Mouse (Mus musculus) embryonic facial prominence, embryonic 10.5 days (tissue): ENCODE data around the gene Atp6v0e2. TPM values are rescaled to one million over a fixed set of nuclear protein-coding genes. Genes with fewer than 3 reads are reported as not detected.

Experiments
- polyA plus RNA-seq: library from polyadenylated mRNA; unstranded; fragments of >200 nt; fragmentation: Nextera tagmentation; extraction: Ambion mirVana; gene quantifications from 2 replicates; pipeline ENCODE4 v1.2.1, GENCODE M21; 2016

Atp6v0e2 gene
- polyA plus RNA-seq, 1 experiment from 2014 or later = 22.7 TPM

Other genes starting within 250 kb of the Atp6v0e2 start
- 25.4 and 26.5 TPM in 2 replicates for gene Krba1, start 142.0 kb upstream of the Atp6v0e2 start, polyA plus RNA-seq
- 12.8 and 16.8 TPM in 2 replicates for gene Zfp467, start 91.8 kb upstream of the Atp6v0e2 start, polyA plus RNA-seq
- gene Sspo, start 89.4 kb upstream of the Atp6v0e2 start, polyA plus RNA-seq = 0.71 and 1.2 TPM in 2 replicates
- 17.7 and 18.9 TPM in 2 replicates for gene Lrrc61, start 17.2 kb downstream of the Atp6v0e2 start, polyA plus RNA-seq
- gene Rarres2, start 35.2 kb downstream of the Atp6v0e2 start, polyA plus RNA-seq = 2.5 and 3.0 TPM in 2 replicates
- not detected in 2 replicates for gene Gm45021, start 52.0 kb downstream of the Atp6v0e2 start, polyA plus RNA-seq
- gene Repin1, start 56.3 kb downstream of the Atp6v0e2 start, polyA plus RNA-seq = 50.7 and 56.2 TPM in 2 replicates
- gene Gm44965, start 56.3 kb downstream of the Atp6v0e2 start, polyA plus RNA-seq = 0.91 TPM in 1 of 2 replicates, not detected in the other
- gene Zfp775, start 64.4 kb downstream of the Atp6v0e2 start, polyA plus RNA-seq = 10.1 and 10.8 TPM in 2 replicates
- gene AI854703, start 89.1 kb downstream of the Atp6v0e2 start, polyA plus RNA-seq = 1.1 TPM in 2 replicates
- gene Gimap8, start 109.6 kb downstream of the Atp6v0e2 start, polyA plus RNA-seq = 0.48 and 0.51 TPM in 2 replicates
- gene Gimap9, start 138.5 kb downstream of the Atp6v0e2 start, polyA plus RNA-seq = 5.0 and 6.0 TPM in 2 replicates
- 7.4 and 7.5 TPM in 2 replicates for gene Gimap4, start 146.9 kb downstream of the Atp6v0e2 start, polyA plus RNA-seq
- gene Gimap6, start 170.6 kb downstream of the Atp6v0e2 start, polyA plus RNA-seq = 11.5 and 12.1 TPM in 2 replicates
- 0.28 TPM in 1 of 2 replicates, not detected in the other for gene Gm28053, start 181.0 kb downstream of the Atp6v0e2 start, polyA plus RNA-seq
- not detected in 2 replicates for gene Gimap7, start 181.0 kb downstream of the Atp6v0e2 start, polyA plus RNA-seq
- gene Gimap1, start 201.4 kb downstream of the Atp6v0e2 start, polyA plus RNA-seq = 4.1 and 5.0 TPM in 2 replicates
- 0.71 and 0.84 TPM in 2 replicates for gene Gimap5, start 208.6 kb downstream of the Atp6v0e2 start, polyA plus RNA-seq
- gene Gimap3, start 233.2 kb downstream of the Atp6v0e2 start, polyA plus RNA-seq = not detected in 2 replicates